Mouse (Mus musculus): ENCODE measurements around the gene S100a16.
A peak's percentile ranks its signal among the peaks of the same experiment; 100 is the strongest.

GRCm38 (mm10) chr3:90490696-90491256 is 46.3 kb upstream of the S100a16 start, which contains the start of gene Snapin:
- TF ChIP-seq CTCF (IDR thresholded peaks at IDR 0.05; ENCODE audit: insufficient read depth, low read depth, low read length) (peak; percentile 89), POLR2A (IDR thresholded peaks at IDR 0.05; ENCODE audit: insufficient read depth, low read depth, low read length) (peak; percentile 89)
